ENCODE assay signal across 22 mouse cellular contexts in the genomic region with DNA sequence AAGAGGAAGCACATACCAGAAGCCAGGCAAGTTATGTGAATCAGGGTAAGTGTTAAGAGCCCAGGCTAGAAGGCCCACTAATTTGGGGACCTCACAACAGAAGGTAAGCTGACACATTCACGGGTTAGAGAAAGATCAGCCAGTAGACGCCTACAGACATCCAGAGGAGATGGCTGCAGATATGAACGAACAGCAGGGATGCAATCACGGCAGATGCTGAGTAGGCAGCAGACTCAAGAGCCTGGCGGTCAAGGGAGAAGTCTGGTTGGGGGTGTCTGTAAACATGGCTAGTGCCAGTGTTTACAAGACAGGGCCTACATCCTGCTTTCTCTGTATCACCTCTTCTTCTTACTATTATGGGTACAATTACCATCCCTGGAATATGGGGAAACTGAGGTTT. TPM values are rescaled to one million over a fixed set of nuclear protein-coding genes. Genes with fewer than 3 reads are reported as not detected.
A peak's percentile ranks its signal among the peaks of the same experiment; 100 is the strongest.
DNase-seq lines count a peak whose midpoint lies in the region; ATAC-seq lines count a peak whose summit lies in the region.
"Had no signal": no experiment of that assay in that cellular context is flagged by ENCODE, and none has a peak within 500 bp of the region (broad histone marks: within the 10 kb centered on the region; RNA-seq: fewer than 3 reads in every experiment).

No protein-coding gene starts in this region.

- no peak overlapping the region for H3K27ac ChIP-seq in midbrain, embryonic 11.5 days (ENCODE audit: low read depth, low read length)
- H3K27ac ChIP-seq in midbrain, embryonic 10.5 days (replicated peaks) = no peak overlapping the region
- H3K27ac ChIP-seq: embryonic facial prominence, embryonic 15.5 days; forebrain, embryonic 15.5 days had no signal

- no peaks in the 10 kb centered on the region for H3K27me3 ChIP-seq in midbrain, embryonic 11.5 days (ENCODE audit: control insufficient read depth, insufficient read depth, low read length)
- no peaks in the 10 kb centered on the region for H3K27me3 ChIP-seq in midbrain, embryonic 10.5 days (ENCODE audit: low read depth, poor library complexity, severe bottlenecking)
- H3K27me3 ChIP-seq: embryonic facial prominence, embryonic 15.5 days; forebrain, embryonic 15.5 days had no signal

- no peaks in the 10 kb centered on the region for H3K9me3 ChIP-seq in midbrain, embryonic 11.5 days (ENCODE audit: control insufficient read depth, low read length)
- no peaks in the 10 kb centered on the region for H3K9me3 ChIP-seq in midbrain, embryonic 10.5 days (replicated peaks)
- H3K9me3 ChIP-seq: embryonic facial prominence, embryonic 15.5 days; forebrain, embryonic 15.5 days; G1E; heart, embryonic 13.5 days had no signal

- no peak overlapping the region for H3K4me3 ChIP-seq in midbrain, embryonic 11.5 days (ENCODE audit: low read depth, low read length)
- no peak overlapping the region for H3K4me3 ChIP-seq in midbrain, embryonic 10.5 days
- H3K4me3 ChIP-seq: embryonic facial prominence, embryonic 15.5 days; forebrain, embryonic 15.5 days; heart, embryonic 13.5 days had no signal

- H3K9ac ChIP-seq in midbrain, embryonic 11.5 days (ENCODE audit: low read length) = no peak overlapping the region
- H3K9ac ChIP-seq: embryonic facial prominence, embryonic 15.5 days; forebrain, embryonic 15.5 days; heart, embryonic 13.5 days had no signal

- peak; percentile 39 for DNase-seq in layer of hippocampus, adult 11-12 months (ENCODE audit: low spot score)
- no peak for DNase-seq in layer of hippocampus, postnatal 25 days (ENCODE audit: extremely low spot score in 1 of 2, low spot score in 1 of 2)
- DNase-seq in midbrain, embryonic 11.5 days (ENCODE audit: low spot score, missing footprints) = peak; percentile 41
- DNase-seq in midbrain, embryonic 10.5 days (ENCODE audit: low spot score) = no peak
- peak; percentile 41 to 60 for DNase-seq in layer of hippocampus, adult 8-10 months (ENCODE audit: low spot score in 2 of 2)
- peak; percentile 57 for DNase-seq in telencephalon, adult 2 months (ENCODE audit: low read depth, low spot score)
- DNase-seq in spleen, adult 18-20 months = no peak
- DNase-seq: adrenal gland, adult 8-10 months; B cell, adult 2 months; cerebellum, adult 11-12 months; cerebellum, adult 9-11 months; embryo, embryonic 11 days; gastrocnemius, postnatal 36 days; heart, adult 11 months; heart, postnatal 36 days had no signal

- no peak for ATAC-seq in midbrain, embryonic 11.5 days (ENCODE audit: low FRiP score)
- ATAC-seq: CD4-positive, CD25-positive, alpha-beta regulatory T cell, adult 4 months; forebrain, embryonic 15.5 days had no signal

- no peaks in the 10 kb centered on the region for H3K36me3 ChIP-seq in midbrain, embryonic 11.5 days (ENCODE audit: control insufficient read depth, insufficient read depth, low read length)
- no peaks in the 10 kb centered on the region for H3K36me3 ChIP-seq in midbrain, embryonic 10.5 days
- H3K36me3 ChIP-seq: embryonic facial prominence, embryonic 15.5 days; forebrain, embryonic 15.5 days; G1E; heart, embryonic 13.5 days had no signal

- H3K4me1 ChIP-seq in midbrain, embryonic 11.5 days (ENCODE audit: control insufficient read depth, insufficient read depth, low read length) = no peaks in the 10 kb centered on the region
- H3K4me1 ChIP-seq in midbrain, embryonic 10.5 days = peaks cover 4% of the 10 kb centered on the region; the same call in 1 of the 2 replicates
- H3K4me1 ChIP-seq: forebrain, embryonic 15.5 days; heart, embryonic 13.5 days had no signal

- no peak overlapping the region for H3K4me2 ChIP-seq in midbrain, embryonic 11.5 days
- H3K4me2 ChIP-seq: embryonic facial prominence, embryonic 15.5 days; forebrain, embryonic 15.5 days; heart, embryonic 13.5 days had no signal

- WGBS in midbrain, embryonic 11.5 days = 86% methylated on average over 5 of the region's 5 CpGs
- WGBS in midbrain, embryonic 10.5 days = 87% methylated on average over 5 of the region's 5 CpGs

RNA-seq across cellular contexts. Expression of a gene that starts 13.1 kb away (rescaled TPM):
- under 1 TPM; 0.20 to 0.45 TPM for total RNA-seq in layer of hippocampus, postnatal 25 days (2021)
- polyA plus RNA-seq in midbrain, embryonic 11.5 days (2014; fragmentation: Nextera tagmentation; extraction: Ambion mirVana) = 0.05 TPM in 1 of 2 replicates, not detected in the other
- polyA plus RNA-seq in midbrain, embryonic 10.5 days (2016; fragmentation: Nextera tagmentation; extraction: Ambion mirVana) = 0.11 and 0.22 TPM in 2 replicates
- under 1 TPM in 3 of 4 experiments, not detected in 1; 0.20 to 0.33 (median 0.25) TPM for total RNA-seq in layer of hippocampus, adult 8-10 months (2022)
- total RNA-seq: common myeloid progenitor, adult 5-6 weeks had no signal
- polyA plus RNA-seq: CD4-positive, CD25-positive, alpha-beta regulatory T cell, adult 4 months; forebrain, embryonic 11.5 days; G1E had no signal

Comparison
In these comparisons a context has a peak if more than half of its experiments do, and no peak if none do; other contexts are left out.
1. DNase-seq: peak in layer of hippocampus, adult 11-12 months (single experiment), midbrain, embryonic 11.5 days (single experiment), layer of hippocampus, adult 8-10 months (2 of 2) and telencephalon, adult 2 months (single experiment); none in layer of hippocampus, postnatal 25 days (0 of 2), midbrain, embryonic 10.5 days (single experiment) and spleen, adult 18-20 months (0 of 2).